Mouse (Mus musculus) T-helper 2 cell (primary cell): ENCODE measurements around the gene Mrpl47.

Source experiments
- in situ Hi-C: fragments of 300-600 bp; cut with MboI, MseI; formaldehyde crosslinking; loops from one replicate; pipeline ENCODE4 v1.15.1; 2025; ENCODE audit warnings: high pct_unique_total_duplicates

Mrpl47 gene

GRCm38 (mm10) chr3:32737172-32737655, at the start of gene Mrpl47:
Gene Mrpl47 (minus strand): TSS chr3:32737605.
- in situ Hi-C loops = loop anchor here (25.0 kb wide), 1 partner anchor 1325 kb away; no protein-coding TSS in a partner anchor

DNA sequence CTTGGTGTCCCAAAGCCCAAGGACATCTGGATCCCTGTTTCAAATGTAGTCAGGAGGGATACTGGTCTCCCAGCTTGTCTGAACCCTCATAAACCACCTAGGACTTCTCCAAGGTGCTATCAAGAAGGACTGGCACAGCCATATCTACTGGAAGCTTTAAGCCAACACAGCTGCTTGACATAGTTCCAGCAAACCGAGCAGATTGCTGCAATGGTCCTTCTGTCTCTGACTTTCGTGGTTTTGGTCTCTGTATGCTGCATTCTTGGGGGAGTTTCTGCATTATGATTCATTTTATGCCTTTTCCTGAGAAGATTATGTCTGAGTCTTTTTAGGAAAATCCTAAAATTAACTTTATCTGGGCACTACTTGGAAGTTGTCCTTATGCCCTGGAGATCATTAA, 33.4 kb upstream of the Mrpl47 start:
- in situ Hi-C loops = no loop called here

DNA sequence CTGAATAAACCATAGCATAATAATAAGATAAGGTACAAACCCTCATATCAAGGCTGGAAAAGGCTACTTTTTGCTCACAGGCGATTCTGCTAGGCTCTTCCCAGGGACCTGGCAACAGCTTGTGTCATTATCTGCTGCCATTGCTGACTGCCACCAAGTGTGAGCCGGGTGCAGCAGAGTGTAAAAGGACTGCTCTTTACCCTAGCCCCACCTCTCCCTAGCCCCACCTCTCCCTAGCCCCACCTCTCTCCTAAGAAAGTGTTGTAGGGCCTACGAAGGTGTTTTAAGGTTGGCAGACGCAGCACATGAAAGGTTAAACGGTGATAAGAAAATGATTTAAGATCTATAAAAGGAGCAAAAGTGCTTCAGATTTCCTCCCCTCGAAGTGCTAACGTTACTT, 26.5 kb upstream of the Mrpl47 start:
- in situ Hi-C loops = no loop called here

DNA sequence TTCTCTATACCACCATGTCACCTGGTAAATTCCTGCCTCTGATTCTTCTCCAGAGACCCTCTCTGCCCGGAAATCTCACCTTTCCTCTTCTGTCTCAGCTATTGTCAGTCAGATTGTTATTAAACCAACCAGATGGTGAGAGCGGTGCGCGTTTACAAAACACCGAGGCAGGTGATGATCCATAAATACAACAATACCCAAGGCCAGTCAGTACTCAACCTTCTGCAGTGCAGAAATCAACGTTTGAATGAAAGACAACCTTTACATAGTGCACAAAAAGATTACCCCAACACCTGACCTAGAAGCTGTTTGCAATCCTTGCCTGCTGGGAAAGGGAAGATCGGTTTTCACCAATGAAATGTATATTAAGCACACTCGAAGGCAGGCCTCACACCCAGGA, 25.6 kb upstream of the Mrpl47 start:
- in situ Hi-C loops = no loop called here

- in situ Hi-C loops = no loop called here
Measured at GRCm38 (mm10) chr3:32759212-32759611, 21.8 kb upstream of the Mrpl47 start.

GRCm38 (mm10) chr3:32754384-32754915, 17.0 kb upstream of the Mrpl47 start:
- in situ Hi-C loops = no loop called here

DNA sequence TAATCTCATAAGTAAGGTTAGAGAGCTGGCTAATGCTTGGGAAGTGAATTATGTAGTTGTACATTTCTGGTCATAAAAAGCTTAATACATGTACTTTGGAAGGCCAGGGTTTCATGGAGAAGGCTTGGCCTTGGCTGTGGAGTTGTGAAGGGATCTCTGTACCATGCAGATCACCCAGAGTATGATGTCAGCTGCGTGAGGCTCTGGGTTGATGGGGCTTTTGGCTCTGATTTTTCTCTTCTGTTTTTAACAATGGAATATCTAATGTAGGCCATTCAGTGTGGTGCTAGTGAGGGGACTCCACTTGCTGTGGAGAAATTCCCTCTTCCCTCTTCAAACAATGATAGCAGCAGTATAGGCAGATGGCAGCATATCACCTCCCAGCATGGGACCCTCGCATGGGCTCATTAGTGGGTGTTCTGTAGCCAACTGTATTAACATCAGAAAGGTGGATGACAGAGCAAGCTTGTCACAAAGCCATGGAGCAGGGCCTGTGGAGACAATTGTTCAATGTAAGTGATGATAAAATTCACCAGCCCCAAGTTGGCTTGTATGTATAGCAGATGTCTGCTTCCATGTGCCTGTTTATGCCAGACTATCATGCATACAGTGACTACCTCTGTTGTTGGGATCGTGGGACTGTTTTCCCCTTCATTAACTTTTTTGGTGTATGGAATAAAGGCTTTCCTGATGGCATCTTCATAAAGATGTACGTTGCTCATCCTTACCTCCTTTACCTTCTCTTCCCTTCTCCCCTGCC, 12.6 kb upstream of the Mrpl47 start:
- in situ Hi-C loops = loop anchor here (25.0 kb wide), 1 partner anchor 1312 kb away; no protein-coding TSS in a partner anchor

DNA sequence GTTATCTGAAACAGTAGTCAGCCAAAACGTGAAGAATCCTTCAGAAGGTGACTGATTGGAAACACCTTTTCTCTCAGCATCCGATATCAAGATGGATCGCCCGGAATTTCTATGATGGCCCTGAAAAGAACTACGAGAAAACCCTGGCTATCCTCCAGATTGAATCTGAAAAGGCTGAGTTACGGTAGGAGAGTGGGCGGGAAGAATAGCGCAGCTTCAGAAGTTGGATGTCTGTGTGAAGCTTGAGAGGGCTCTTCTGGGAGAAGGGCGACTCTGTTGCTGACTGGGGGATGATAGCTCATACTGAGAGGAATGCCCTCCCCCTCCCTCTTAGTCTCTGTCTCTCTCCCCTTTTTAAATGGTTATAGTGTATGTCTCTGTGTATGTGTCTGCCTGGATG, 11.0 kb upstream of the Mrpl47 start:
- in situ Hi-C loops = loop anchor here (25.0 kb wide), 1 partner anchor 1314 kb away; no protein-coding TSS in a partner anchor

DNA sequence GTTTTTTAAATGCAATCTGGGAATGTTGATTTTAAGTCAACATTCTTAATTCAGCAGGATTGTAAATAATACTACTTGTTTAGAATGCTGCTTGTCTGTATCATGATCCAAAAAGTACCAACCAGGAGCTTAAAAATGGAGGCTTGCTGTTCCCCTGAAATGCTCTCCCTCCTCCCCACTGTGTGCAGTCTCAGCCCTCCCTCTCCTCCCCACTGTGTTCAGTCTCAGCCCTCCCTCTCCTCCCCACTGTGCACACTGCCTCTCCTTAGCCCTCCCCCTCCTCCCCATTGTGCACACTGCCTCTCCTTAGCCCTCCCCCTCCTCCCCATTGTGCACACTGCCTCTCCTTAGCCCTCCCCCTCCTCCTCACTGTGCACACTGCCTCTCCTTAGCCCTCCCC, 8.0 kb upstream of the Mrpl47 start:
- in situ Hi-C loops = loop anchor here (25.0 kb wide), 1 partner anchor 1317 kb away; no protein-coding TSS in a partner anchor

DNA sequence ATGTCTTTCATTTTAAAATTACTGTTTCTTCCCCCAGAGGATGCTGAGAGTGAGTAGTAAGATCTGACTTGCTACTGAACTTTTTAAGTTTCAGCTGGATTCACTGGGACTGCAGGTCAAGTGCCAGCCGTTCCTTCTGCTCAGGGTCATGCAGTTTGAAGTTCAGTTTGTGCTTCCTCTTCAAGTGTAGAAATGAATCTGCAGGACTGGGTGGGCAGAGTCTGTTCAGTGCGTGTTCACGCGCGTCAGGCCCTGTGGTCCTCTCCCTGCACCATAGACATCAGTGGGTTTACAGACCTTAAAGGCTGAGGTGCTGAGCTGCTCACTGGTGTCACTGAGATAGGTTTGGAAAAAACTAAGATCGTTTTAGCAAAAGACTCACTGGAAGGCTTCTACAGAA, 7.6 kb upstream of the Mrpl47 start:
- in situ Hi-C loops = loop anchor here (25.0 kb wide), 1 partner anchor 1317 kb away; no protein-coding TSS in a partner anchor

DNA sequence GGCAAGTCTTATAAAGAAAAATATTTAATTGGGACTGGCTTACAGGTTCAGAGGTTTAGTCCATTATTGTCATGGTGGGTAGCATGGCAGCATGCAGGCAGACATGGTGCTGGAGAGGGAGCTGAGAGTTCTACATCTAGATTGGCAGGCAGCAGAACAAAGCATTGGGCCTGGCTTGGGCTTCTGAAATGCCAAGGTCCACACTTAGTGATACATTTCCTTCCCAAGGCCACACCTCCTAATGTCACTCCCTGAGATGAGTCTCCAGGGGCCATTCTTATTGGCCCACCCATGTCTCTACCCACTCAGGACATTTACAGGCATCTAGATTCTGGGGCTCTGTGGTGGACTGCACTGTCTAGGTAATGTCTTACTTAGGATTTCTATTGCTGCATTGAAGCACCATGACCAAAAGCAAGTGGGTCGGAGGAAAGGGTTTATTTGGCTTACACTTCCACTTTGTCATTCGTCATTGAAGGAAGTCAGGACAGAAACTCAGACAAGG, 4.9 kb upstream of the Mrpl47 start:
- in situ Hi-C loops = loop anchor here (25.0 kb wide), 1 partner anchor 1320 kb away; no protein-coding TSS in a partner anchor

- in situ Hi-C loops = loop anchor here (25.0 kb wide), 1 partner anchor 1324 kb away; no protein-coding TSS in a partner anchor
Measured at GRCm38 (mm10) chr3:32738549-32738948, 1.1 kb upstream of the Mrpl47 start.

- in situ Hi-C loops = loop anchor here (25.0 kb wide), 1 partner anchor 1326 kb away; no protein-coding TSS in a partner anchor
Measured at GRCm38 (mm10) chr3:32736244-32737171, 897 bp downstream of the Mrpl47 start, which contains the start of gene Ndufb5. Gene Ndufb5 (plus strand): TSS chr3:32736990.

DNA sequence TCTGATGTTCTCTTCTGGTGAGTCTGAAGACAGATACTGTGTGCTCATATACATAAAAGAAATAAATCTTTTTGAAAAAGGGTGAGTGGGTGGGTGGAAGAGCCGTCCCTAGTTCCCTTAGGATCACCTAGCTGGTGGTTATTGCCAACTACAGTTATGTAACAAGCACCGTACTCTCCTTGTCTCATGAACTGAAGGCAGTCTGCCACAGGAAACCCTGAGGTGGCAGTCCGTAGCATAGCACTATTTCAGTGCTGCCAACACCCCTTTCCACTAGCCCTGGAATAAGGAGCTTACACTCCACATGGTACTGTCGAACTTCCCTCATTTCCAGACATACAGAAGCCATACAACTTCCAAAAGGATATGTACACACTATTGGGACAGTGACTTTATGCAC, 9.5 kb downstream of the Mrpl47 start:
- in situ Hi-C loops = loop anchor here (10.0 to 25.0 kb wide), 2 partner anchors 1087 to 1334 kb away; no protein-coding TSS in a partner anchor

DNA sequence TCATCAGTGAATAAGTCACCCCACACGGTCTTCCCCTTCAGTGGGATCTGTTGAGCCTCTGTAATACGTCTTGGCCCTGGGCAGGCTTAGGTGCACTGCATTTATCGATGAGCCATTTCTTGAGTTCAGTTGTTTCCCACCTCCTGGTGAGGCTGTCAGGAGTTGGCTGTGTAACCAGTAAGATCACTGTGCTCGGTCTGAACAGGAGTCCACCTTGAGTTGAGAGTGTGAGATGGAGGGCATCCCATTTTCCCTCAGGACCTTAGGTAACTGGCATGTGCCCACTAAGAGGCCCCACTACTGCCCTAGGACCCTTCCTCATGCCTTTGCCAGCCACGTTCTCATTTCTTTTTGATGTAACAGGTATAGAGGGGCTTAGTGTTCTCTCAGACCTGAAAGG, 11.5 kb downstream of the Mrpl47 start:
- in situ Hi-C loops = loop anchor here (10.0 to 25.0 kb wide), 2 partner anchors 1089 to 1336 kb away; no protein-coding TSS in a partner anchor

DNA sequence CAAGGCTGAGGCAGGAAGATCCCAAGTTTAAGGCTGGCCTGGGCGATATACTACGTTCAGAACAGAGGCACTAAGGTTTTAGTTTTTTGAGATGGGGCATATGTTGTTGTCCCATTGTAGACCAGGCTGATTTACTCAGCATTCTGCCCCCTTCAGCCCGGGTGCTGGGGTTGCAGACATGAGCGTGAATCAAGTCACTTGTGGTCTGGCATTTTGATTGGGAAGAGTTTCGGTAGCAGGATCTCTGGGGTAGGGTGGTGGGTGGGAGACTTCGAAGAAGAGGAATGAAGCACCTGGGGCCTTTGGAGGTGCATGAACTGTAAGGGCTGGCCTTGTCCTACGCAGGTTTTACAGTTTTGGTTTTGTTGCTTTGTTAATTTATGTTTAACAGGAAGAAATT, 13.2 kb downstream of the Mrpl47 start:
- in situ Hi-C loops = loop anchor here (10.0 to 25.0 kb wide), 3 partner anchors 187 to 1762 kb away; partner anchors contain the start of genes Mfn1 and Phc3

DNA sequence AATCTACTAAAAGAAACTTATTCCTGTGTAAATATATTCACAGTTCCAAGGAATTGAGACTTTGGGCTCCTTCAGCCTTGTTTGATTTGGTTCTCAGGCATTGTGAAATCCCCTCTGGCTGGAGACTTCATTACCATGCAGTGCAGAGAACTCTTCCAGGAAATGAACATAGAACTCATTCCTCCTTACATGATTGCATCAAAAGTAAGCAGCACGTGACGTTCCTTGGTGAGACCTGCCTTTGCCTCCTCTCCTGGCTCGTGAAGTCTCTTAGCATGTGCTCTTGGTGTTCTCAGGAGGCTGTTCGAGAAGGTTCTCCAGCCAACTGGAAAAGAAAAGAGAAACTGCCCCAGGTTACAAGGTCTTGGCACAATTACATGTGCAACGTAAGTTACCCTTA, 19.1 kb downstream of the Mrpl47 start:
- in situ Hi-C loops = loop anchor here (25.0 kb wide), 2 partner anchors 181 to 1756 kb away; partner anchors contain the start of genes Mfn1 and Phc3

- in situ Hi-C loops = loop anchor here (25.0 kb wide), 2 partner anchors 180 to 1755 kb away; partner anchors contain the start of genes Mfn1 and Phc3
Measured at GRCm38 (mm10) chr3:32717403-32717802, 20.0 kb downstream of the Mrpl47 start.

- in situ Hi-C loops = loop anchor here (25.0 kb wide), 2 partner anchors 176 to 1751 kb away; partner anchors contain the start of genes Mfn1 and Phc3
Measured at GRCm38 (mm10) chr3:32713711-32714110, 23.7 kb downstream of the Mrpl47 start.

DNA sequence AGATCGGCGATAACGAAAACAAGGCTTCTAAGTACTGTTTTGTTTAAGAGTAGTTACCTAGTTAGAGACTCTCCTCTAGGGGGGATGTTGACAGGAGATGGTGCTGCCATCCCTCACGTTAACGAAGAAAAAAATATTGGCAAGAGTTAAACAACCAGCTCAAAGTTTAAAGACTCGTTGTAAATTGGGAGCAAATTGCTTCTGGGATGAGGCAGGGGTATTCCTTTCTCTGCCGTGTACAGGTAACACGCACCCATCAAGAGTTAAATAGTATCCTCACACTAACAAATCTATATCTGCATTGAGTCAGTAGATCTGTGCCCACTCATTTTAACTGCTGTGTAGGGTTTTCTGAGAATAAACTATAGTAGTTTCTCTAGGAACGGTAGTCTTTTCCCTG, 28.0 kb downstream of the Mrpl47 start:
- in situ Hi-C loops = loop anchor here (10.0 to 25.0 kb wide), 3 partner anchors 172 to 1747 kb away; partner anchors contain the start of genes Mfn1, Phc3 and Ttc14
